Mouse (Mus musculus): Measurements from ENCODE around the gene Pitx3.

- TF ChIP-seq CTCF (IDR thresholded peaks at IDR 0.05; ENCODE audit: low read depth) = no peak
- no peak for TF ChIP-seq EP300 (optimal IDR thresholded peaks at IDR 0.05)
Observed at GRCm38 (mm10) chr19:46123876-46124275, 24.2 kb downstream of the Pitx3 start.

Measured in stomach, postnatal 0 days (tissue).